Mouse (Mus musculus): ENCODE measurements at regions not wholly inside any gene's neighbourhood (a gene's known extent, or its start where the extent isn't known, plus 50 kb on each side); places are given as distances from the start of the nearest gene placed in this dataset.

- intact Hi-C loops (cut with DNase I) = no loop called here
Observed at GRCm38 (mm10) chr12:70588234-70588633, 135.3 kb downstream of the Tmx1 start.

- intact Hi-C loops (cut with DNase I) = no loop called here
Observed at GRCm38 (mm10) chr12:70589315-70589742, 136.4 kb downstream of the Tmx1 start.

- intact Hi-C loops (cut with DNase I) = no loop called here
Observed at GRCm38 (mm10) chr12:70590456-70591050, 137.7 kb downstream of the Tmx1 start.

GRCm38 (mm10) chr12:70592821-70593220 lies 139.9 kb downstream of the Tmx1 start:
- intact Hi-C loops (cut with DNase I) = no loop called here

- intact Hi-C loops (cut with DNase I) = no loop called here
Observed at GRCm38 (mm10) chr12:70598211-70598701, 145.4 kb downstream of the Tmx1 start.

- intact Hi-C loops (cut with DNase I) = no loop called here
Observed at GRCm38 (mm10) chr12:70599731-70600130, 146.8 kb downstream of the Tmx1 start.

GRCm38 (mm10) chr12:70603869-70604268 lies 151.0 kb downstream of the Tmx1 start:
- intact Hi-C loops (cut with DNase I) = no loop called here

- intact Hi-C loops (cut with DNase I) = no loop called here
Observed at GRCm38 (mm10) chr12:70608672-70609071, 155.8 kb downstream of the Tmx1 start.

- intact Hi-C loops (cut with DNase I) = no loop called here
Observed at GRCm38 (mm10) chr12:70609116-70609871, 156.4 kb downstream of the Tmx1 start.

- intact Hi-C loops (cut with DNase I) = no loop called here
Observed at GRCm38 (mm10) chr12:70611891-70612290, 159.0 kb downstream of the Tmx1 start.

GRCm38 (mm10) chr12:70613244-70613643 lies 160.3 kb downstream of the Tmx1 start:
- intact Hi-C loops (cut with DNase I) = no loop called here

GRCm38 (mm10) chr12:70614101-70614500 lies 161.2 kb downstream of the Tmx1 start:
- intact Hi-C loops (cut with DNase I) = no loop called here

- intact Hi-C loops (cut with DNase I) = no loop called here
Observed at GRCm38 (mm10) chr12:70614686-70615085, 161.8 kb downstream of the Tmx1 start.

- intact Hi-C loops (cut with DNase I) = no loop called here
Observed at GRCm38 (mm10) chr12:70615123-70615522, 162.2 kb downstream of the Tmx1 start.

GRCm38 (mm10) chr12:70616049-70616448 lies 163.2 kb downstream of the Tmx1 start:
- intact Hi-C loops (cut with DNase I) = no loop called here

- intact Hi-C loops (cut with DNase I) = no loop called here
Observed at GRCm38 (mm10) chr12:70616487-70616886, 163.6 kb downstream of the Tmx1 start.

GRCm38 (mm10) chr12:70617024-70617423 lies 164.1 kb downstream of the Tmx1 start:
- intact Hi-C loops (cut with DNase I) = no loop called here

GRCm38 (mm10) chr12:70617979-70618378 lies 165.1 kb downstream of the Tmx1 start:
- intact Hi-C loops (cut with DNase I) = no loop called here

- intact Hi-C loops (cut with DNase I) = no loop called here
Observed at GRCm38 (mm10) chr12:70619436-70619835, 166.5 kb downstream of the Tmx1 start.

GRCm38 (mm10) chr12:70622019-70622418 lies 169.1 kb downstream of the Tmx1 start:
- intact Hi-C loops (cut with DNase I) = no loop called here

- intact Hi-C loops (cut with DNase I) = no loop called here
Observed at GRCm38 (mm10) chr12:70624298-70624980, 171.5 kb downstream of the Tmx1 start.

- intact Hi-C loops (cut with DNase I) = no loop called here
Observed at GRCm38 (mm10) chr12:70627638-70628037, 174.7 kb downstream of the Tmx1 start.
